Mouse (Mus musculus): Measurements from ENCODE around the gene Cfd. TPM values are rescaled to one million over a fixed set of nuclear protein-coding genes. Genes with fewer than 3 reads are reported as not detected.

Gene Cfd
- polyA plus RNA-seq, 1 experiment = 0.40 TPM

DNA sequence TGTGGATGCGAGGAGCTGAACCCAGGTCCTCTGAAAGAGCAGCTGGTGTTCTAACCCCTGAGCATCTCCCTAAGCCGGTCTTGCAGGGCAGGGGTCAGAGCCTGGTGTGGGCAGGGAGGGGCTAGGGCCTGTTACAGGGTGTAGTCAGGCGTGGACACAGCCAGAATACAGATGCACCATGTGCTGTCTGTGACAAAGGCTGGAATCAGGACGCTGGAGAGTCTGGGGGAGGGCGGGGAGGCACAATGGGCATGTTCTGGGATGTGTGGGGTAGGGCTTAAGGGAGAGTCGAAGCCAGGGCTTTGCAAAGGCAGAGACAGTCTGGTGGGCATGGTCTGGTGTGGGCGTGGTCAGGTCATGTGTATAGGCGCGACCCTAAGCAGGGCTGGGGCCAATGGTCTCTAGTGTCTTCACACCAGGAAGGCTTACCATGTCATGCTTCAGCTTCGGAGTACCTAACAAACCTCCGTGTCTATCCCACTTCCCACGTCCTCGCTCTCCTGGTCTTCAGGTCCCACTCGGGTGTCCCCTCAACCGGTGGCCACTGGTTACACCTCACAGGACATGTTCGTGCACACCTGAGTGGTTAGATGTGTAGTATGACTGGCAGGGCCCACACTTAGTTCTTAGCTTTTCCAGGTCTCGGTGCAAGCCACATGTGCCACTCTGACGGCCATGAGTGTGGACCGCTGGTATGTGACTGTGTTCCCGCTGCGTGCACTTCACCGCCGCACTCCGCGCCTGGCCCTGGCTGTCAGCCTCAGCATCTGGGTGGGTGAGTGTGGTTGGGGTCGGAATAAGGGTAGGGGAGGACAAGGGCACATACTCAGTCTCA lies 29.6 kb downstream of the Cfd start:
- TF ChIP-seq POLR2A (IDR thresholded peaks at IDR 0.05; ENCODE audit: extremely low read depth, insufficient read depth, low read length) (no peak), CTCF (IDR thresholded peaks at IDR 0.05; ENCODE audit: extremely low read depth, insufficient read depth, low read length) (no peak)
- Histone ChIP-seq H3K4me1 (ENCODE audit: control insufficient read depth, insufficient read depth, low read length) (peaks cover 4% of the 10 kb centered on the region), H3K27ac (ENCODE audit: insufficient read depth, low read length) (no peak overlapping the region), H3K4me3 (ENCODE audit: insufficient read depth, low read length) (no peak overlapping the region; the same call in 1 of the 2 replicates)

DNA sequence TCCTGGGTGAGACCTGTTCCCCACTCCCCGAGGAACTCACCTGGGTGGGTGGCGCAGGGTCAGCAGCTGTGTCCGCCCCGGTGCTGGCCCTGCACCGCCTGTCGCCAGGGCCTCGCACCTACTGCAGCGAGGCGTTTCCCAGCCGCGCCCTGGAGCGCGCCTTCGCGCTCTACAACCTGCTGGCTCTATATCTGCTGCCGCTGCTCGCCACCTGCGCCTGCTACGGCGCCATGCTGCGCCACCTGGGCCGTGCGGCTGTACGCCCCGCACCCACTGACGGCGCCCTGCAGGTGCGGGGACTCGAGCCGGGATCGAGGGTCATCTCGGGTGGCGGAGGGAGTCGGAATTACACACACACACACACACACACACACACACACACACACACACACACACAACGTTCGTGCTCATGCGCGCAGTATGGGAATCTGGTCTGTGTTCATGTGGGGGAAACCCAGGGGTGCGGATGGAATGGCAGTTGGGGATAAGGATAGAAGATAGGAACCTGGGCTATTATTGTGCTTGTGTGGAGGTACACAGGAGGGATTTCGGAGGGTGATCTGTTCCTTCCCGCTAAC lies 30.4 kb downstream of the Cfd start, which contains the start of gene R3hdm4:
TSS of gene R3hdm4 (minus strand) at position 251 of the 578 bp plus-strand sequence.
- no peak for TF ChIP-seq POLR2A (IDR thresholded peaks at IDR 0.05; ENCODE audit: extremely low read depth, insufficient read depth, low read length)
- TF ChIP-seq CTCF (IDR thresholded peaks at IDR 0.05; ENCODE audit: extremely low read depth, insufficient read depth, low read length) = no peak
- Histone ChIP-seq H3K27ac (ENCODE audit: insufficient read depth, low read length) (no peak within 1 kb of the TSS), H3K4me3 (ENCODE audit: insufficient read depth, low read length) (peak within 1 kb of the TSS; percentile 13), H3K4me1 (ENCODE audit: control insufficient read depth, insufficient read depth, low read length) (0 out of 2 replicates have a peak, but pooled peaks cover 1% of the 10 kb centered on the region)

DNA sequence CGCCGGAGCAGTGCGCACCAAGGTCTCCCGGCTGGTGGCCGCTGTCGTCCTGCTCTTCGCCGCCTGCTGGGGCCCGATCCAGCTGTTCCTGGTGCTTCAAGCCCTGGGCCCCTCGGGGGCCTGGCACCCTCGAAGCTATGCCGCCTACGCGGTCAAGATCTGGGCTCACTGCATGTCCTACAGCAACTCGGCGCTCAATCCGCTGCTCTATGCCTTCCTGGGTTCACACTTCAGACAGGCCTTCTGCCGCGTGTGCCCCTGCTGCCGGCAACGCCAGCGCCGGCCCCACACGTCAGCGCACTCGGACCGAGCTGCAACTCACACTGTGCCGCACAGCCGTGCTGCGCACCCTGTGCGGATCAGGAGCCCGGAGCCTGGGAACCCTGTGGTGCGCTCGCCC lies 30.9 kb downstream of the Cfd start:
- Histone ChIP-seq H3K4me3 (ENCODE audit: insufficient read depth, low read length) (peak overlapping the region; percentile 13; the same call in 1 of the 2 replicates), H3K27ac (ENCODE audit: insufficient read depth, low read length) (no peak overlapping the region), H3K4me1 (ENCODE audit: control insufficient read depth, insufficient read depth, low read length) (0 out of 2 replicates have a peak, but pooled peaks cover 1% of the 10 kb centered on the region)
- TF ChIP-seq CTCF (IDR thresholded peaks at IDR 0.05; ENCODE audit: extremely low read depth, insufficient read depth, low read length) = no peak
- no peak for TF ChIP-seq POLR2A (IDR thresholded peaks at IDR 0.05; ENCODE audit: extremely low read depth, insufficient read depth, low read length)

DNA sequence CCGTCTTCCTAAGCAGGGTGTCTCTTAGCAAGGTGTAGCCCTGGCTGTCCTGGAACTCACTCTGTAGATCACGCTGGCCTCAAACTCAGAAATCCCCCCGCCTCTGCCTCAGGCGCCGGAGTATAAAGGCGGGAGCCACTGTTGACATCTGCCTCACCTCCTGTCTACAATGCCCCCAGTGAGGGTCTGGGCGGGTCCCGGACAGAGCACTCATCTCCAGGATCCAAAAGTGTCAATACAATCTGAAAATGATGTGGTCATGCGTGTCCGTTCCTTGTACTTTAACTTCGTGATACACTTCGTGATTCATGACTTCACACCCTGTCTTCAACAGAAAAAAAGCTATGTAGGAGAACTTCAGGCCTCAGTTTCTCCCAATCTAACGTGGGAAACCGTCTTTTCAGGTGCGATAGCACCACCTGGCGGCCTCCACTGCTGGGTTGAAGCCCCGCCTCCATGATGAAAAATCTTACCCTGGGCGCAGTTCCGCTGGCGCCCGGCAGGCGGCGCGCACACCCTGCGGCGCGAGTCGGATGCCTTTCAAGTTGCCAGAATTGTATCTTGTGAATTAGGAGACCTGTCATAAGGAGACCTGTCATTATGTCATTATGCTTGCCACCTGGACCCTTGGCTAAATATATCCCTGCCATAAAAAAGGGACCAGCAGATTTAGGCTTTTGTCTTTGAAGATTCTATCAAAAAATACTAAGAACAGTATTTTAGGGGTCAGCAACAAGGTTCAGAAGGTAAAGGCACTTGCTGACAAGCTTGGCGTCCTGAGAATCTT lies 34.5 kb downstream of the Cfd start:
- Histone ChIP-seq H3K27ac (ENCODE audit: insufficient read depth, low read length) (no peak overlapping the region), H3K4me1 (ENCODE audit: control insufficient read depth, insufficient read depth, low read length) (0 out of 2 replicates have a peak, but pooled peaks cover 1% of the 10 kb centered on the region), H3K4me3 (ENCODE audit: insufficient read depth, low read length) (no peak overlapping the region)
- TF ChIP-seq POLR2A (IDR thresholded peaks at IDR 0.05; ENCODE audit: extremely low read depth, insufficient read depth, low read length) (no peak), CTCF (IDR thresholded peaks at IDR 0.05; ENCODE audit: extremely low read depth, insufficient read depth, low read length) (peak; percentile 93)

DNA sequence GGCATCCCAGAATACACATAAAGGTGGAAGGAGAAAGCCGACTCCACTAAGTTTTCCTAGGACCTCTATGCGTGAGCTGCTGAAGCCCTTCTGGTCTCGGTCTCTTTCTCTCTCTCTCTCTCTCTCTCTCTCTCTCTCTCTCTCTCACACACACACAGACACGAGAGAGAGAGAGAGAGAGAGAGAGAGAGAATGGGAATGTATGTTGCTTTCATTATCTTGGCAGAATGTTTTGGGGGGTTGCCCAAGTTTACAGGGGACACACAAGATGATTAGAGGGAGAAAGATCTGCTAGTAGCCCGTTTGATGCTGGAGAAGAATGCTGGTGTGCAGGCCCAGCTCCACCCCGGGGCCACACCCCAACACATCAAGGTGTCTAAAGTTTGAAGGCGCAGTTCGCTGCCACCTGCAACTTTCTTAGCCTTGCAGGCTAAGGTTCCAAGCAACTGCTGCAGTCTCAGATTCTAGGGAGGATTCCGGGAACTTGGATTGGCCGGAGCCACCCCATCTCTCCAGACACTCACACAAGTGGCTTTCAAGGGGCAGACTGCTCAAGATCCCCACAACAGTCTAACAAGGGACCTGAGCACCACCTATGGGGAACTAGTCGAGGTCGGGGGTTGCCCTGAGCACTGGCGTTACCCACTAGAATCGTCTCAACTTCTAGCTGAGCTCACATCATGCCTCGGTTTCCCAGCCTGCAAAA lies 35.3 kb downstream of the Cfd start:
- no peak overlapping the region for H3K27ac ChIP-seq (ENCODE audit: insufficient read depth, low read length)
- H3K4me1 ChIP-seq (ENCODE audit: control insufficient read depth, insufficient read depth, low read length) = no peaks in the 10 kb centered on the region
- peak overlapping the region; percentile 80 for H3K4me3 ChIP-seq (ENCODE audit: insufficient read depth, low read length)
- TF ChIP-seq CTCF (IDR thresholded peaks at IDR 0.05; ENCODE audit: extremely low read depth, insufficient read depth, low read length) = no peak
- no peak for TF ChIP-seq POLR2A (IDR thresholded peaks at IDR 0.05; ENCODE audit: extremely low read depth, insufficient read depth, low read length)

DNA sequence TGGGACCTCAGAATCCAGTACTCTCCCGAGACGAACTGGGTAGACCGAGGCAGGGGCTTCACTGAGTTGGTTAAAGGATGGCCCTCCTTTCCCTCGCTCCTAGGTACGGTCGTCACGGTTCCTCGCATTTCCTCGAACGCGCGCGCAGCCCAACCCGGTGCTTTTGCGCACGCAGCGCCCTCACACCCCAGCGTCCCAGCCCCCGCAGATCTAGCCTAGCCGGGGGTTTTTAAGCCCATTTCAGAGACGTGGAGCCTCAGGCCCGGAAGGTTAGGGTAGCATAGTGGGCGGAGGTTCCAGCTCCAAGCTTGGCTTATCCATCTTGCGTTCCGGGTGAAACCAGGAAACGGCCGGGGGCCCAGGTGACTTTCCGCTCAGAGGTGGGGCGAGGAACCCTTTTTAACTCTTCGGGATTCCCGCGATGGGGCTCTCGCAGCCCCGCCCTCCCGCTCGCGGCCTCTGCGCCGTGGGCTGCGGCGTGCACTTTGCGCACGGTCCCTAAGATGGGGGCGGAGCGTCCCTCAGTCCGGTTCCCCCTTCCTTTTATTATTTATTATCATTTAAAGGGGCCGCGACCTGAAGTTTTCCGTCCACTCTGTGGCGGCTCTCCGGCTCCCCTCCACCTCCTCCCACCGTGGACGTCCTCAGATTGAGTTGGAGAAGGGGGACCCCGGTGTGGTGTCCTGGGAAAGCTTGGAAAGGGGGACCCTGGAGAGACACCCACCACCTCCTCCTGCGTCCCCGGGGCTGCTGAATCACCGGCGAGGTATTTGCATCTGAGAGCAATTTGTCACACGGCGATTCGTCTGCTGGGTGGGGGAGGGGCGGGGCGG lies 36.1 kb downstream of the Cfd start, which contains the start of gene Arid3a:
TSS of gene Arid3a (plus strand) at position 553 of the 833 bp plus-strand sequence.
- Histone ChIP-seq H3K4me1 (ENCODE audit: control insufficient read depth, insufficient read depth, low read length) (no peaks in the 10 kb centered on the region), H3K27ac (ENCODE audit: insufficient read depth, low read length) (peak within 1 kb of the TSS; percentile 48), H3K4me3 (ENCODE audit: insufficient read depth, low read length) (peak within 1 kb of the TSS; percentile 80)
- no peak for TF ChIP-seq POLR2A (IDR thresholded peaks at IDR 0.05; ENCODE audit: extremely low read depth, insufficient read depth, low read length)

DNA sequence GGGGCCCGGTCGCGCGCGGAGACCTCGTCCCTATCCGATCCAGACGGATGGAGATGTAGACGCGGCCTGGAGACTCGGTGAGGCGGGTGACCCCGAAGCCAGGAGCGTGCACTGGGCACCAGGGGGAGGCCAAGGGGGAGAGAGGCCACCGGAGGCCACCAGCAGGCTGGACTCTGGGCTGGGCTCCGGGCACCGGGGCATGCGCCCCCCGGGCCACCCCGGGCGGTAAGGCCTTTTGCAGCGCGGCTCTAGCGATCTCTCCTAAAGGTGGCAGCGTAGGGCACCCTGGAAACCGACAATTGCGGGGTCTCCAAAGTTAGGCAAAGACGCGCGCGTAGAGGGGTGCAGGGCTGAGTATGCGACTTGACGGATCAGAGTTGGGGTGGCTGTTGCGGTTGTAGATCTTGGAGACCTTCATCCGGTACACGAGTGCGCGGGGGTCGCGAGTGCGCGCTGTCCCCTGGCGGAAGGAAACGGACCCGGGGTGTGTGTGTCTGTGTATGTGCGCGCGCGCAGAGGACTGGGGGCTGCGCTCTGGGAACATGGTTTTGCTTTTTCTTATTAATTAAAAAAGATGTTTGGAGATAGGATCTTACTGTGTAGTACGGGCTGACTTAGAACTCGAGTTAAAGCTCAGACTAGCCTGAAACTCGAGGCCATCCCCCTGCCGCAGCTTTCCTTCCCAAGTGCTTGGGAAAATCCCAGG lies 36.8 kb downstream of the Cfd start:
- H3K4me3 ChIP-seq (ENCODE audit: insufficient read depth, low read length) = peak overlapping the region; percentile 80
- H3K27ac ChIP-seq (ENCODE audit: insufficient read depth, low read length) = peak overlapping the region; percentile 25
- no peak for TF ChIP-seq CTCF (IDR thresholded peaks at IDR 0.05; ENCODE audit: extremely low read depth, insufficient read depth, low read length)
- no peak for TF ChIP-seq POLR2A (IDR thresholded peaks at IDR 0.05; ENCODE audit: extremely low read depth, insufficient read depth, low read length)
- no peaks in the 10 kb centered on the region for H3K4me1 ChIP-seq (ENCODE audit: control insufficient read depth, insufficient read depth, low read length)

Measured in cortical plate, adult 2 months (tissue).